Mouse (Mus musculus): ENCODE measurements around the gene Vsig10l.

- TF ChIP-seq CTCF (IDR thresholded peaks at IDR 0.05; ENCODE audit: control insufficient read depth, insufficient read depth, insufficient replicate concordance, low read depth, low read length) (no peak), POLR2A (IDR thresholded peaks at IDR 0.05; ENCODE audit: control insufficient read depth, low read depth, low read length) (no peak)
Measured at GRCm38 (mm10) chr7:43440482-43440881, 22.5 kb upstream of the Vsig10l start, which contains the start of gene Cldnd2.

Measured in testis, adult 2 months (tissue).